Mouse (Mus musculus): ENCODE results near the gene Acot4. TPM values are rescaled to one million over a fixed set of nuclear protein-coding genes. Genes with fewer than 3 reads are reported as not detected.
"Not testable (repeated sequence)": the region's sequence is repeated elsewhere in the genome, so short reads cannot be mapped to it uniquely, and the experiment has no call there.

The Acot4 gene
- total RNA-seq, 4 experiments from 2014 or later: 0.73 to 1.5 (median 1.3) TPM

- DNase-seq (ENCODE audit: low spot score): no peak
Observed at GRCm38 (mm10) chr12:84077371-84077990, 39.3 kb downstream of the Acot4 start.

GRCm38 (mm10) chr12:84083842-84084241, 45.7 kb downstream of the Acot4 start:
- DNase-seq (ENCODE audit: low spot score): no peak

- no peak for DNase-seq (ENCODE audit: low spot score)
Observed at GRCm38 (mm10) chr12:84084581-84084980, 46.4 kb downstream of the Acot4 start.

DNA sequence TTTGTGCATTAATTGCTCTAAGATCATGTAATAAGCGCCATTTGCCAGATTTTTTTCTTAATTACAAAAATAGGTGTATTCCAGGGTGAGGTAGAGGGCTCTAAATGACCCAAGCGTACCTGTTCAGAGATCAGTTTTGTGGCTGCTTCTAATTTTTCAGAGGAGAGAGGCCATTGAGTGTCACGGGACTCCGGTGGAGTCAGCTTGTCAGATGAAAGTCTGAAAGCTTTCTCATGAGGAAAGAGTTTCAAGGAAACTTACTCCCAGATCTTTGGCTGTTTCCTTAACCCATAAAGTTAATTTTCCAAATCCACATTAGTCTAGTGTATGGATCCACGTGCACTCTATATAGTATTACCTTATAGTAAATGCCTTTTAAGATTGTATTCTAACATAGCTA, 56.5 kb downstream of the Acot4 start:
- not testable (repeated sequence) for DNase-seq (ENCODE audit: low spot score)

Other genes starting within 250 kb of the Acot4 start
- gene Numb, start 116.4 kb upstream of the Acot4 start, total RNA-seq (2022): 10 to 100 TPM; 27.6 to 36.5 (median 29.3) TPM
- 1 to 10 TPM; 4.3 to 5.9 (median 4.7) TPM for gene Riox1, start 87.8 kb upstream of the Acot4 start, total RNA-seq (2022)
- not detected for gene Heatr4, start 53.5 kb upstream of the Acot4 start, total RNA-seq (2022)
- gene Acot2, start 50.5 kb upstream of the Acot4 start, total RNA-seq (2022): 100 to 1,000 TPM; 102 to 134 (median 110) TPM
- 10 to 100 TPM; 29.0 to 59.1 (median 44.3) TPM for gene Acot1, start 28.9 kb upstream of the Acot4 start, total RNA-seq (2022)
- under 1 TPM in 1 of 4 experiments, not detected in 3; 0.81 TPM for gene Gm49366, start 556 bp downstream of the Acot4 start, total RNA-seq (2022)
- gene Acot3, start 13.8 kb downstream of the Acot4 start, total RNA-seq (2022): 1 to 10 TPM in 1 of 4 experiments, under 1 TPM in 3; 0.38 to 1.4 (median 0.95) TPM
- gene Acot5, start 30.9 kb downstream of the Acot4 start, total RNA-seq (2022): not detected
- 1 to 10 TPM; 1.9 to 2.8 (median 2.4) TPM for gene Acot6, start 62.3 kb downstream of the Acot4 start, total RNA-seq (2022)
- 1 to 10 TPM; 6.2 to 7.8 (median 7.0) TPM for gene Dnal1, start 76.0 kb downstream of the Acot4 start, total RNA-seq (2022)
- under 1 TPM in 2 of 4 experiments, not detected in 2; 0.11 TPM for gene Pnma1, start 110.1 kb downstream of the Acot4 start, total RNA-seq (2022)
- 10 to 100 TPM; 13.1 to 17.5 (median 14.5) TPM for gene Elmsan1, start 180.5 kb downstream of the Acot4 start, total RNA-seq (2022)
- 100 to 1,000 TPM; 216 to 264 (median 243) TPM for gene Ptgr2, start 246.9 kb downstream of the Acot4 start, total RNA-seq (2022)